Mouse (Mus musculus): ENCODE measurements around the gene Mpl.

GRCm38 (mm10) chr4:118457345-118457975 lies at the start of gene Mpl:
- TF ChIP-seq CTCF (IDR thresholded peaks at IDR 0.05; ENCODE audit: borderline replicate concordance, extremely low read depth, insufficient read depth, insufficient read length) (no peak), POLR2A (IDR thresholded peaks at IDR 0.05; ENCODE audit: borderline replicate concordance, extremely low read depth, insufficient read depth, insufficient read length, poor library complexity, severe bottlenecking) (no peak)
